Mouse (Mus musculus): ENCODE results near the gene Actc1. TPM values are rescaled to one million over a fixed set of nuclear protein-coding genes. Genes with fewer than 3 reads are reported as not detected.

Actc1 gene
- polyA plus RNA-seq, 1 experiment from 2014 or later, result 40.1 TPM

DNA sequence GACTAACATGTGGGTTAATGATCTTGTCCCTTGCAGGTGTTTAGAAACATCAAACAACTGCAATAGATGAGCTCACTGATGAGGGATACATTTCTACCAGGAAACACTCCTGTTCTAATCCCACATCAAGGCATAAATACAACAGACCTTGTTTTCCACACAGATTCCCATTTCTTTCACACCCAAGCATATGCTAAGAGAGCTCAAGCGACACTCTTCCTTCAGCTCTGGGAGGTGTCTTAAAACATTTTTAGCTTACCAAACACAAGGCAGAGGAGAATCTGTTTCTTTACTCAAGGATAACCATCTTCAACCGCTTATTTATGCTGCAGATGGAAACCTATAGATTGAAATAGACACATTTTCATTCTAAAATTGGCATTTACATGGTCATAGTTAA, 45.0 kb downstream of the Actc1 start:
- no peak for ATAC-seq
- H3K27ac ChIP-seq, result no peak overlapping the region
- H3K27me3 ChIP-seq (replicated peaks), result peaks cover 13% of the 10 kb centered on the region
- H3K4me1 ChIP-seq (replicated peaks), result no peaks in the 10 kb centered on the region
- no peak overlapping the region for H3K4me2 ChIP-seq (replicated peaks)
- 83% methylated on average over 2 of the region's 2 CpGs for WGBS
- no peak overlapping the region for H3K4me3 ChIP-seq (replicated peaks)
- no peaks in the 10 kb centered on the region for H3K36me3 ChIP-seq
- H3K9ac ChIP-seq, result no peak overlapping the region
- H3K9me3 ChIP-seq, result no peaks in the 10 kb centered on the region

DNA sequence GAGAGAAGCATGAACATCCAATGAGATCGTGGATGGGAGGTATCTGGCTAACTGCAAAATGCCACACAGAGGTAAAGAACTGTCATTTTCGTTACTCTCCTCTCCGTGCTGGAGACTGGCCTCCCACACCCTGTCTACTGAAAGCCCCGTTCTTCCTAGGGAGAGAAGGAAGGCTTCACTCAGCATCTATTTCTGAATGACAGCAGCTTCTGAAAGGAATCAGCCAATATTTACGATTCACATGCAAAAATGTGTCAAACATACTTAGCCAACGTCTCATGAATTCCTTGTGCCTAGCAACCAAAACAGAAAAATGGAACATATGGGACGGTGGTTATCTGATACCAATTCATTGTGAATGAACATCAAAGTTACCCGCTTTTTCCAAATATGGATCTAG, 55.9 kb downstream of the Actc1 start:
- Histone ChIP-seq H3K36me3 (no peaks in the 10 kb centered on the region), H3K4me2 (replicated peaks) (no peak overlapping the region), H3K27me3 (replicated peaks) (no peaks in the 10 kb centered on the region), H3K9ac (no peak overlapping the region), H3K27ac (no peak overlapping the region), H3K4me3 (replicated peaks) (no peak overlapping the region), H3K9me3 (no peaks in the 10 kb centered on the region), H3K4me1 (replicated peaks) (no peaks in the 10 kb centered on the region)
- ATAC-seq, result no peak
- 62% methylated on average over 8 of the region's 8 CpGs for WGBS

Other genes starting within 250 kb of the Actc1 start
- gene Scg5, start 224.4 kb downstream of the Actc1 start, polyA plus RNA-seq (2015; fragmentation: Nextera tagmentation; extraction: Ambion mirVana), result 13.3 and 13.6 TPM in 2 replicates
- 21.7 and 24.2 TPM in 2 replicates for gene Arhgap11a, start 204.9 kb downstream of the Actc1 start, polyA plus RNA-seq (2015; fragmentation: Nextera tagmentation; extraction: Ambion mirVana)
- gene Gjd2, start 39.9 kb downstream of the Actc1 start, polyA plus RNA-seq (2015; fragmentation: Nextera tagmentation; extraction: Ambion mirVana), result 0.71 and 0.80 TPM in 2 replicates
- gene Aqr, start 133.5 kb upstream of the Actc1 start, polyA plus RNA-seq (2015; fragmentation: Nextera tagmentation; extraction: Ambion mirVana), result 36.2 and 46.6 TPM in 2 replicates
- gene Zfp770, start 147.9 kb upstream of the Actc1 start, polyA plus RNA-seq (2015; fragmentation: Nextera tagmentation; extraction: Ambion mirVana), result 3.9 and 4.0 TPM in 2 replicates

All from intestine, embryonic 15.5 days (tissue).